14 mouse cellular contexts compared by ENCODE assay signal in the genomic region with DNA sequence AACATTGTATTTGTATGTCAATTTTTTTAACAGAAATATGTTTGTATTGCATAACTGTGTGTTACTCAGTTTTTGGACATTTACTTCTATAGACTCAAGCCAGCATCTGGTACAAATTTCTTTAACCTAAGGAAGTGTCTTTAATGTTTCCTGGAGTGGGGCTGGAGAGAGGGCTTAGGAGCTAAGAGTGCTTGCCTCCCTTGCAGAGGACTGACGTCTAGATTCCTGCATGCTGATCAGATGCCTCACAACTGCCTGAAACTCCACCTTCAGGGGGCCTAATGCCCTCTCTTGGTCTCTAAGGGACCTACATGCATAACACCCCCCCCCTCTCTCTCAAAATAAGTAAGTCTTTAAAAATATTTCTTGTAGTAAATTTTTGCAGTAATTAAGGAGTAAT.
"Had no signal": no experiment of that assay in that cellular context is flagged by ENCODE, and none has a peak within 500 bp of the region (broad histone marks: within the 10 kb centered on the region; RNA-seq: fewer than 3 reads in every experiment).

No protein-coding gene starts in this region.

- H3K27ac ChIP-seq: kidney, embryonic 15.5 days; limb, embryonic 15.5 days; liver, embryonic 12.5 days; lung, embryonic 15.5 days; neural tube, embryonic 15.5 days had no signal

- ATAC-seq: intestine, embryonic 16.5 days; liver, embryonic 12.5 days had no signal

- DNase-seq: kidney, adult 2 months; kidney, postnatal 36 days; layer of hippocampus, adult 9-11 months; midbrain, embryonic 14.5 days; right cerebral cortex, adult 18-20 months; right cerebral cortex, postnatal 25 days; thymus, postnatal 4 days had no signal

- H3K27me3 ChIP-seq: kidney, embryonic 15.5 days; limb, embryonic 15.5 days; liver, embryonic 12.5 days; lung, embryonic 15.5 days; neural tube, embryonic 15.5 days had no signal

- H3K4me2 ChIP-seq: kidney, embryonic 15.5 days; limb, embryonic 15.5 days; liver, embryonic 12.5 days; lung, embryonic 15.5 days; neural tube, embryonic 15.5 days had no signal

- H3K36me3 ChIP-seq: kidney, embryonic 15.5 days; limb, embryonic 15.5 days; liver, embryonic 12.5 days; lung, embryonic 15.5 days; neural tube, embryonic 15.5 days had no signal

- H3K4me1 ChIP-seq: kidney, embryonic 15.5 days; limb, embryonic 15.5 days; liver, embryonic 12.5 days; lung, embryonic 15.5 days; neural tube, embryonic 15.5 days had no signal

- H3K4me3 ChIP-seq: kidney, embryonic 15.5 days; limb, embryonic 15.5 days; liver, embryonic 12.5 days; lung, embryonic 15.5 days; myocyte; neural tube, embryonic 15.5 days had no signal

- H3K9me3 ChIP-seq: kidney, embryonic 15.5 days; limb, embryonic 15.5 days; liver, embryonic 12.5 days; lung, embryonic 15.5 days; neural tube, embryonic 15.5 days had no signal

- H3K9ac ChIP-seq: kidney, embryonic 15.5 days; limb, embryonic 15.5 days; liver, embryonic 12.5 days; lung, embryonic 15.5 days; neural tube, embryonic 15.5 days had no signal
